Mouse (Mus musculus) cerebellum, adult 11 months (tissue): ENCODE measurements at regions not wholly inside any gene's neighbourhood (a gene's known extent, or its start where the extent isn't known, plus 50 kb on each side); places are given as distances from the start of the nearest gene placed in this dataset.

Experiments
- DNase-seq: peaks from one replicate; pipeline ENCODE4 v3.0.0; 2022

DNA sequence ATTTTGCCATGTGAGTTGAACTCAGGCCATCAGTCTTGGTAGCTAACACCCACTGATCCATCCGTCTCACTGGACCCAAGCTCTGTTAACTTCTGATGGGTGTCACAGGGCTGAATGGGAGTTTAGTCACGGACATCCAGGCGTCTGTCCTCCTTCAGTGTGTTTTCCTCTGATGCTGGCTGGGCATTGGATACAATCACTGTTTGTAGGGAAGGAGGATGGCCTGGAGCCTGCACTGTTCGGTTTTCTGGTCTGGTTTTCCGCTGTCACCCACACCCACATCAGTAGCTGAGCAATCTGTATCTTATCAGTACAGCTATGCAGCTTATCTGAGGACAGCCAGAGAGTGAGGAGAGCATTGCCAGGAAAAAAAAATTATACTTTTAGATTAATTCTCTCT is 207.7 kb upstream of the Pde3a start:
- DNase-seq: no peak

- no peak for DNase-seq
Measured at GRCm38 (mm10) chr6:141041781-141042625, 207.1 kb upstream of the Pde3a start.

DNA sequence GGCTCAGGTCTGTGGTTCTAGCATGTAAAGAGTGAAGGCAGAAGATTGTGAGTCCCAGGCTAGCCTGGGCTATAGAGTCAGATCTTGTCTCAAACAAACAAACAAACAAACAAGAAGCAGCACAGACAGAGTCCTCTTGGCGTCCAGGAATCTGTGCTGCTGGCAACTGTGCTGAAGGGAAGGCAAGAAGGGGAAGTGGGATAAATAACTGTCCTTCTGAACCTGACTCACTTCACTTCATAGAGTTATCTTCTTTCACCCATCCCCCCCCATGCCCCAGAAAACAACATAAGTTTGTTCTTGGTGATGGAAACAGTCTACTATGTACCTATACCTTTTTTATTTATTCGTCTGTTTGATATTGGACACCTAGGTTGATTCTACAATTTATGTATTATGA is 200.8 kb upstream of the Pde3a start:
- no peak for DNase-seq

DNA sequence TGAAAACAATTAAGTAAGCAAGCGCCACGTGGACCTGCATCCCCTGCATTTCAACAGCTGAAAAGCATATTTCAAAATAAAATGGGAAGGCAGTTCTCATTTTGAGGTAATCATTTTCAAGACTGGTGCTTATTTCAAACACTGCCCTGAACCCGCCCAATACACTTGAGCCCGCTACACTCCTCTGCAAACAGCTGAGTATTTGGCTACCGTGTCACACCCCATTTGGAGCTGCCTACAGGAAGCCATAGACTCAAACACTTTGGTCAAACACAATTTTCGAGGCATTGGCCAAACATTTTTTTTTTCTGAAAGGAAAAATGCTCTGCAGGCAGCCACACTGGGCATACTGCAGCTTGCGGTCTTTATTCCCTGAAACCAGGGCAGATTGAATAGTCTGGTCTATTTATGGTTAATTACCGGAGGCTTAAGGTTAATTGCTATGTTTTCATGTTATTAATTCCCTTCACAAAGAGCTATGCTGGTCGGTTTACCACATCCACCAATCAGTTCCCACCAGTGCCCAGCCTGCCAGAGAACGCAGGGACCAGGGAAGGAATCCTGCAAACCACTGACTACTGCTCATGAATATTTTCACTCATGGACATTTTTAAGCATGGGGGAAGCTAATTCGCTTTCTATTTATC is 198.9 kb upstream of the Pde3a start:
- no peak for DNase-seq

DNA sequence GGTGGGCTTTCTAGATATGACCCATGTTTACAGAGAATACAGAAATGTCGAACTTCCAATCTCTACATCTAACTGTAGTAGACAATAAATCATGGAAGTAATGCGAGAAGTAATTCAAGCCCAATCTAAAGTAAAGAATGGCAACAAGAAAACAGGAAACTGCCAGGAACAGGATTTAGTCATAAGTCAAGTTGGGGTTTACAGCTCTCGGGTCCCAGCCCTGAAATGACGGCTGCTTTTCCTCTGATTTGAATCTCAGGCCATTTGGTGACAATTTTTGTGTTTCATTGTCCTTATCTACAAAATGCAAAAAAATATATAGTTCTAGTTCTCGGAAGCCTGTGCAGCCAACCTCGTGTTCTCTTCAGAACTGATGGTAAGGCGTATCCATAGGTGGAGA is 195.0 kb upstream of the Pde3a start:
- no peak for DNase-seq

DNA sequence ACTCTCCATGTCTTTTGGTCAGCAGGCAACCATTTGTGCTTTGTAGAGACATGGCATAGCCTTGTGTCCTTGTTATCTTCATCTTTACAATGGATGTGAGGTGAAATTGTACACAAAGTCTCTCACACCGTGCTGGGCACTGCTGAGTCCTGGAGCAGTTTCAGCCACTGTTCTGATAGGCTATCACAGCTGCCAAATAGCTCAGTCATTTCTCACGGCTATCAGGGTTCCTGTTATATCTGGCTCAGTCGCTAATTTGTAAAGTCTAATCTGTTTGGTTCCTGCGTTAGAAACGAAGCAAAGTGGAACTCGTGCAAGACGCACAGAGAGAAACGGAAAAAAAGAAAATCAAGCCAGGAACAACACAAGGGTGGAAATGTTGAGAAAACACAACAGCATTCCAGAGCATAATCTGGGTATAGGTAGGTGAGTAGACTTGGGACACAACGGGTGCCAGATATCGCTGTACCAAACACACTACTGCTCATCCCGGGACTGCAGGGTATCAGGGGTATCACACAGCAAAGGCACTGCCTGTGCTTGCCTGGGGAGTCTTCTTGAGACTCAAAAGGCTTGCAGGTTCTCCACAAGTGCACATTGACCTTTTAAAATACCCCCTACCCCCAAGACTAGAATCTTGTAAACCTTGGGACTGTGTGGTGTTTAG is 189.7 kb upstream of the Pde3a start:
- no peak for DNase-seq

- no peak for DNase-seq
Measured at GRCm38 (mm10) chr6:141065724-141066123, 183.3 kb upstream of the Pde3a start.

GRCm38 (mm10) chr6:141068861-141069467 is 180.1 kb upstream of the Pde3a start:
- no peak for DNase-seq

DNA sequence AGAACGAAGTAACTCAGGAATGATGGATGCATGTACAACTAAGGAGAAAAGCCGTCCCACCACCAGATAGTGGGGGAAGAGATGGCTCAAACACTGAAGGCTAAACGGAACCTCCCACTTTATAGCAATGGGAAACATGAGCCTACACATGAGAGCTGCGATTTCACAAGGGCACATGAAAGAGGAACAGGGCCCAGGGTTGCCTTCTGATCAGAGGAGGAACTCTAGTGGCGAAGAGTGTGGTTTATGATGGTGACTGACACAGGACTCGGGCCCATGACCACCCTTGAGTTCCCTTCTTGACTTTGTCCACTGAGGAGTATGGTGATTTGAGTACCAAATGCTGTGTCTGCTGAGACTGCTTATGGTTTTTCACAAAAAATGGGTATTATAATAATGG is 179.2 kb upstream of the Pde3a start:
- DNase-seq: no peak

DNA sequence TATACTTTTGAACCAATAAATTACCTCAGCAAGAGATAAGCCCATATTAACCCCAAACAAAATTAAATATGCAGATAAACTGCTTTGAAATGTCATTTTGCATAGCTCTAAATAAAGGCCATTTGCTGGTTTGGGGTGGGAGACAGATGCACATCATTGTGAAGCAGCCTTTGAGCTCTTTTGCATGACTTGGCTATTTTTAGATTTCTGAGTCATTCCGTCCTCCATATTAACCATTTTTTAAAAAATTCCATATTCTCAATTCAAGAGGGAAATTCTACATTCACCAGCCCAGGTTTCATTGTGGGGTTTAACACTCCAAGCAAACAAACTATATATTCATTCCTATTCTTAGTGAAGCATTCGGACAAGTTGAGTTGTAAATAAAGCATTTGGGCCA is 177.6 kb upstream of the Pde3a start:
- no peak for DNase-seq

- no peak for DNase-seq
Measured at GRCm38 (mm10) chr6:141091076-141091780, 157.8 kb upstream of the Pde3a start.

DNA sequence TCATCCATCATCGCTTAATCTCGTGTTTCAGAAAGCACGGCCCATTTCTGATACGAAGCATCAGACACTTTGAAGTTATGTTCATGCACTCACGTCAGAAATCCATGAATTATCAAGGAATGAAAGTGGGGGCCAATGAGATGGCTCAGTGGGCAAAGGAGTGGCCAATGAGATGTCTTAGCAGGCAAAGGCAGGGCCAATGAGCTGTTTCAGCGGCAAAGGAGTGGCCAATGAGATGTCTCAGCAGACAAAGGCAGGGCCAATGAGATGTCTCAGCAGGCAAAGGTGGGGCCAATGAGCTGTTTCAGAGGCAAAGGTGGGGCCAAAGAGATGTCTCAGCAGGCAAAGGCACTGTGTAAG is 157.3 kb upstream of the Pde3a start:
- no peak for DNase-seq

- no peak for DNase-seq
Measured at GRCm38 (mm10) chr6:141097338-141098122, 151.5 kb upstream of the Pde3a start.

- DNase-seq: no peak
Measured at GRCm38 (mm10) chr6:141118287-141118686, 130.8 kb upstream of the Pde3a start.

- no peak for DNase-seq
Measured at GRCm38 (mm10) chr6:141126614-141127396, 122.3 kb upstream of the Pde3a start.

DNA sequence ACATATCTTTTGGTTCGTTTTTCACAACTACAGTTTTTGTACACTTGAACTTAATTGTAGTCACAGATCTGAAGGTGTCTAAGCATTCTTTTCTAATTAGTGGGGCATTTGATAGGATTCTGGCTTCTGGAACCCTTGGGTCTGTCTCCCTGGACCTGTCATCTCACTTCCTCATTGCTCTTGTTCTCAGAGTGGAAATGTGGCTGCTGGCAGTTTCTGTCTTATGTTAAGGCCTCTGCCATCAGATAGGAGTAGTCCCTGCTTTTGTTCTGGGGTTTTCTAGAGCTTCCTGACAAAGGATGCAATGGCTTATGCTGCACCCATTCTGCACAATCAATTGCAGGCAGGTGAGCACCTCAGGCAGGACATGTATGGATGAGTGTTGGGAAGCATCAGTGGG is 119.5 kb upstream of the Pde3a start:
- DNase-seq: no peak

- no peak for DNase-seq
Measured at GRCm38 (mm10) chr6:141134176-141134575, 114.9 kb upstream of the Pde3a start.

DNA sequence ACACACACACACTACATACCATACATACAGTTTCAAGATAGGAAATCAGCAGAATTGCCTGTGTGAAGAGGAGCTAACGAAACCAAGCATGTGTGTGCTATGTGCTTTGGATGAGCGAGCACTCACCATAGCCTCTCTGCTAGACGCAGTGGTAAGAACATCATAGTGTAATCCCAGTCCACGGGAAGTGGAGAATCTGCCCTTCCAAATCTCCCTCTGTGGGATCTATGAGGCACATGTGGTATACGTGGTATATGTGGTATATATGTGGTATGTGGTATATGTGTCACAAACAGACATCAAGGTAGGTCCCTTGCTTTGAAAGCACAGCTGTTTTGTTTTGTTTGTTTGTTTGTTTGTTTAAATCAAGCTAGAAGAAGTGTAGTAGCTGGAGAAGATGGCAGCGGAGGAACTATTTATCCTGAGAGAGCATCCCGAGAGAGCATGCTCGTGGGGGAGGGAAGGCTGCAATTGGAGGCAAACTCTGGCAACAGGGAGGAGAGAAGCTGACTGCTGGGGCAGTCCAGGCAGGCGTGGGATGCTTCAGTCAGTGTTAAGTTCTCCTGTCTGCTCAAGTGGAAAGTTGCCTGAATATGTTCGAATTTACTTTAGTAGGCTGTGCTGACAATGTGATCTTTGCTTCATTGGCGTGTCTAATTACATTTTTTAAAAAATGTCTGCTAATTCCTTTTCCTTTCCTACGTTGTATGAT is 112.2 kb upstream of the Pde3a start:
- DNase-seq: no peak

DNA sequence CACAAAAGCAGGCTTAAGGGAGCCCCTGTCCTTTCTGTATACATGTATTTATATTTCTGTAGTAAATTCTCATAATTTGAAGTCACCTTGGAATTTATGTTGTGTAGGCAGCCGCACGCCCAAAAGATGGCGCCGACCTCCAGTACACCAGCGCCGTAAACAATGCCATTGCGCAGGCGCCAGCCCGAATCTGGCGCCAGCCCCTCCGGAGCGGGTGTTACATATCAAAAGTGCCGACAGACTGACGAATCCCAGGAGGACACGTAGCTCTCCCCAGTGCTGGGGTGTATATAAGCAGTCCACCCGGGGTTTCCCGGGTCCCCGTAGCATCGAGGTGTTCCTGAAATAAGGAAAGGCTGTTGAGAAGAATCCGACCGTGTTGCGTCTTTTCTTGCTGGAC is 108.1 kb upstream of the Pde3a start:
- DNase-seq: no peak

GRCm38 (mm10) chr6:141148417-141149169 is 100.5 kb upstream of the Pde3a start:
- DNase-seq: no peak
